Mouse (Mus musculus): ENCODE measurements at regions not wholly inside any gene's neighbourhood (a gene's known extent, or its start where the extent isn't known, plus 50 kb on each side); places are given as distances from the start of the nearest gene placed in this dataset.

DNA sequence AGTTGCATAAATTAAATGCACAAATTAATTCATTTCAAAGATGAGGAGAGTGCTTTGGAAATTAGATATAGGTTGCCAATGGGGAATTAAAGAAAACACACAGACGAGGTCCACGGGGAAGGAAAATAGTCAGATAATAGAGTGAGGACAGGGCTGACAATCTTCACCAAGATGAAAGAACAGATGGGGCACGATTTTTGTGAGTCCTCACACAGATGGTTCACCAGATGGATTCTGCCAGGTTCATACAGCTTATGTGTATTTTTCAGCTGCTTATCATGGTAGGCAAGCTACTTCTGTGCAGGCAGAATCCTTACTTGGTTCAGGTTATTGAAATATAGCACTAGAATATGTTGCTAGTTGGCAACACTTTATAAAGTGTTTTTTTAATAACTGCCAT is 1585.4 kb upstream of the Igfbp7 start:
- WGBS: 61% methylated on average over 3 of the region's 3 CpGs
- Histone ChIP-seq H3K27me3 (no peaks in the 10 kb centered on the region), H3K27ac (replicated peaks) (no peak overlapping the region), H3K9ac (replicated peaks) (no peak overlapping the region), H3K4me1 (no peaks in the 10 kb centered on the region), H3K9me3 (no peaks in the 10 kb centered on the region), H3K4me3 (no peak overlapping the region), H3K4me2 (replicated peaks) (no peak overlapping the region), H3K36me3 (no peaks in the 10 kb centered on the region)
- ATAC-seq (ENCODE audit: low FRiP score, low read depth): peak; percentile 87

- no peaks in the 10 kb centered on the region for H3K36me3 ChIP-seq
- no peak for ATAC-seq (ENCODE audit: low FRiP score, low read depth)
- H3K27ac ChIP-seq (replicated peaks): no peak overlapping the region
- H3K4me3 ChIP-seq: no peak overlapping the region
- H3K4me2 ChIP-seq (replicated peaks): no peak overlapping the region
- no peaks in the 10 kb centered on the region for H3K4me1 ChIP-seq
- no peaks in the 10 kb centered on the region for H3K9me3 ChIP-seq
- 83% methylated on average over 1 of the region's 1 CpGs for WGBS
- no peak overlapping the region for H3K9ac ChIP-seq (replicated peaks)
- H3K27me3 ChIP-seq: no peaks in the 10 kb centered on the region
These were observed 1581.9 kb upstream of the Igfbp7 start for GRCm38 (mm10) chr5:78989714-78990113.

- 90% methylated on average over 3 of the region's 3 CpGs for WGBS
- no peak for ATAC-seq (ENCODE audit: low FRiP score, low read depth)
- Histone ChIP-seq H3K9me3 (no peaks in the 10 kb centered on the region), H3K4me1 (no peaks in the 10 kb centered on the region), H3K4me2 (replicated peaks) (no peak overlapping the region), H3K9ac (replicated peaks) (no peak overlapping the region), H3K36me3 (no peaks in the 10 kb centered on the region), H3K27me3 (no peaks in the 10 kb centered on the region), H3K27ac (replicated peaks) (no peak overlapping the region), H3K4me3 (no peak overlapping the region)
These were observed 1568.7 kb upstream of the Igfbp7 start for GRCm38 (mm10) chr5:78976480-78977041.

DNA sequence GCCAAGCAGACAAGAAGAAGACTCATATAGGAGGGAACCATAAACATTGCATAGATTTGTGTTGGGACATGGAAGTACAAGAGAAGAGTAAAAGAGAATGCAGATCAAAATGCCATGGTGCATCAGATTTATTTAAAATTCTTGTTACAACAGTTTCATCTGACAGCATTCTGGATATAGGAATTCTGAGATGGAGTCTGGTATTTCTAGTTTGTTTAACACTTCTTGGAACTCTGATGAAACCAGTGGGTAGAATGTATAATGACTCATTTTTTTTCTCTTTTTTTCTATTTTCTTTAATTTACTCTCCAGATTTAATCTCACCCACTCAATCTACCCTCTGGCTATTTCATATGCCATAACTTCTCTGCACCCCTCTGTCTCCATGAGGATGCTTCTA is 1537.9 kb upstream of the Igfbp7 start:
- H3K27me3 ChIP-seq: no peaks in the 10 kb centered on the region
- H3K36me3 ChIP-seq: no peaks in the 10 kb centered on the region
- H3K4me2 ChIP-seq (replicated peaks): no peak overlapping the region
- no peak overlapping the region for H3K27ac ChIP-seq (replicated peaks)
- H3K9ac ChIP-seq (replicated peaks): no peak overlapping the region
- no peak for ATAC-seq (ENCODE audit: low FRiP score, low read depth)
- no peaks in the 10 kb centered on the region for H3K4me1 ChIP-seq
- H3K9me3 ChIP-seq: no peaks in the 10 kb centered on the region
- no peak overlapping the region for H3K4me3 ChIP-seq

DNA sequence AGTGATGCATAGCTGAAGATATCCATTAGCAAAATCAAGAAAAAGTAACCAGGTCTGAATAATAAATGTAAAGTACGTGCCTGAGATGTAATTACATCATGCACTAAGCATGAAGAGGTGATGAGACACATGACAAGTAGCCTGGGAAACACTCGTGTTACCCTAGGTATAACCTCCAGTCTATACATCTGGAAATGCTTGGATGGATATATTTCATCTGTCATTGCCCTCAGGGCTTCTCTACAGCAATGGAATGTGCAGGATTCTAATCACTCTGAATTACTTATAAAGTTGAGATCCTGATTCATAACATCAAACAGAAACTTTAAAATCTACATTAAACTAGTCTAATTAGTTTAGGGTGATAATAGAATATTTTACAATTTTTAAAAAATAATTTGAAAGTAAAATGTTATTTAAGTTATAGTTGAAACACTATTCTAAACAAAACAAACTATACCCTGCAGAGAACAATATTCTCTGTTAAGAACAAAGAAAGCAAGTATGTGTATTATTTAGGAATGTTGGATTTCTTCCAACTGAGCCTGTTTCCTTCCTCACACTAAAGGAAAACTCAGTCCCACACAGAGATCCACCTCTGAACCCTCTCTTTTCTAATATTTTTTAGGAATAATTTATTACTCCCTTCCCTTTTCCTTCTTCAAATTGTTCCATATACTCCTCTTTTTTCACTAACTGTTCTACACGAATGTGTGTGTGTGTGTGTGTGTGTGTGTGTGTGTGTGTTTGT is 1514.2 kb upstream of the Igfbp7 start:
- Histone ChIP-seq H3K36me3 (no peaks in the 10 kb centered on the region), H3K9ac (replicated peaks) (no peak overlapping the region), H3K27ac (replicated peaks) (no peak overlapping the region), H3K4me3 (no peak overlapping the region), H3K4me1 (no peaks in the 10 kb centered on the region), H3K4me2 (replicated peaks) (no peak overlapping the region), H3K27me3 (no peaks in the 10 kb centered on the region), H3K9me3 (no peaks in the 10 kb centered on the region)
- 68% methylated on average over 3 of the region's 3 CpGs for WGBS
- ATAC-seq (ENCODE audit: low FRiP score, low read depth): no peak

DNA sequence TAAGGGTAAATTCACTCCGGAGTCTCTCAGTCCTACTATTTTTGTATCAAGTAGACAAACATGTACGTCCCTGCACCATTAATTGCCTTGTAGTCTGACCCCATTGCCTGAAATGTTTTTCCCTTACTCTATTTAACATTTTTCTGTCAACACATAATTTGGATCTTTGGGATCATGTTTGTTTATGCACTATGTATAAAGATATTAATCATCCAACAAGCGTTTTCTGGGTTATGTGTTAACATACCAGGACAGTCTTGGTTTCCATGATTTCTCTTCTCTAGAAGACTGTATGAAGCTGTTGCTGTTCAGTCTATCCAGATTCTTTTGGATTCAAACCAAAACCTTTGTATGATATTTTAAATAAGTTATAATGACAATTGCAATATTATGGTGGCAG is 1492.3 kb upstream of the Igfbp7 start:
- no peak overlapping the region for H3K27ac ChIP-seq (replicated peaks)
- no peaks in the 10 kb centered on the region for H3K27me3 ChIP-seq
- no peaks in the 10 kb centered on the region for H3K9me3 ChIP-seq
- no peaks in the 10 kb centered on the region for H3K4me1 ChIP-seq
- WGBS: 89% methylated on average over 3 of the region's 3 CpGs
- no peak for ATAC-seq (ENCODE audit: low FRiP score, low read depth)
- no peaks in the 10 kb centered on the region for H3K36me3 ChIP-seq
- H3K4me2 ChIP-seq (replicated peaks): no peak overlapping the region
- H3K4me3 ChIP-seq: no peak overlapping the region
- H3K9ac ChIP-seq (replicated peaks): no peak overlapping the region

- no peak overlapping the region for H3K9ac ChIP-seq (replicated peaks)
- H3K4me1 ChIP-seq: no peaks in the 10 kb centered on the region
- no peak overlapping the region for H3K4me2 ChIP-seq (replicated peaks)
- peak; percentile 73 for ATAC-seq (ENCODE audit: low FRiP score, low read depth)
- no peaks in the 10 kb centered on the region for H3K9me3 ChIP-seq
- WGBS: 47% methylated on average over 3 of the region's 3 CpGs
- H3K27ac ChIP-seq (replicated peaks): no peak overlapping the region
- H3K36me3 ChIP-seq: no peaks in the 10 kb centered on the region
- H3K4me3 ChIP-seq: no peak overlapping the region
- no peaks in the 10 kb centered on the region for H3K27me3 ChIP-seq
These were observed 1470.9 kb upstream of the Igfbp7 start for GRCm38 (mm10) chr5:78878775-78879174.

- H3K9me3 ChIP-seq: no peaks in the 10 kb centered on the region
- H3K4me1 ChIP-seq: no peaks in the 10 kb centered on the region
- no peak for ATAC-seq (ENCODE audit: low FRiP score, low read depth)
- H3K27me3 ChIP-seq: no peaks in the 10 kb centered on the region
- no peak overlapping the region for H3K4me2 ChIP-seq (replicated peaks)
- no peak overlapping the region for H3K9ac ChIP-seq (replicated peaks)
- H3K36me3 ChIP-seq: no peaks in the 10 kb centered on the region
- 89% methylated on average over 1 of the region's 1 CpGs for WGBS
- no peak overlapping the region for H3K4me3 ChIP-seq
- H3K27ac ChIP-seq (replicated peaks): no peak overlapping the region
These were observed 1437.3 kb upstream of the Igfbp7 start for GRCm38 (mm10) chr5:78845126-78845525.

DNA sequence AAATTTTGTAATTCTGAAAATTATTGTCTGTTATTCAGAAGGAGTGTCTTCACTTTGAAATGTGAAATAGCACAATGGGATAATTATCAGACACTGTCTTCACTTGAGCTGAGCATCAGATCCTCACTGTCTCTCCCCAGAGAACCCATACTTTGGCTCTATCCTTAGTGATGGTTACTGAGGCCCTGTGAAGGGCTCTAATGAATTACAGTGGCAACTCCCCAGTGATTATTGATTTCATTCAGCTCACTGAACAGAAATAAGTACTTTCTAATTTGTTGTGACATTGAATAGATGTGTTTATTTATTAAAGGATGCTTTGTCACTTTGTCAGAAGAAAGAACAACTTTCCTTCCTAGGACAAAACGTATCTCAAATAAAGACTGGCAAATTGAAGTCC is 1389.5 kb upstream of the Igfbp7 start:
- H3K4me3 ChIP-seq: no peak overlapping the region
- 69% methylated on average over 1 of the region's 1 CpGs for WGBS
- no peaks in the 10 kb centered on the region for H3K4me1 ChIP-seq
- no peak for ATAC-seq (ENCODE audit: low FRiP score, low read depth)
- no peaks in the 10 kb centered on the region for H3K27me3 ChIP-seq
- no peak overlapping the region for H3K27ac ChIP-seq (replicated peaks)
- no peaks in the 10 kb centered on the region for H3K9me3 ChIP-seq
- no peak overlapping the region for H3K9ac ChIP-seq (replicated peaks)
- no peak overlapping the region for H3K4me2 ChIP-seq (replicated peaks)
- H3K36me3 ChIP-seq: no peaks in the 10 kb centered on the region

All from midbrain, embryonic 12.5 days (tissue).